In genomic region chr15:91373203-91373584, GRCm38 (mm10) we compare ENCODE assay signal across 8 mouse cellular contexts.
DNase-seq lines count a peak whose midpoint lies in the region; ATAC-seq lines count a peak whose summit lies in the region.

No protein-coding gene starts in this region.

- WGBS in lung, embryonic 16.5 days = 40% methylated on average over 7 of the region's 7 CpGs
- 43% methylated on average over 7 of the region's 7 CpGs for WGBS in stomach, embryonic 15.5 days

- no peak overlapping the region for H3K4me2 ChIP-seq in lung, embryonic 16.5 days (ENCODE audit: low read depth, low read length)
- H3K4me2 ChIP-seq in stomach, embryonic 15.5 days = no peak overlapping the region

- H3K4me3 ChIP-seq in lung, embryonic 16.5 days (ENCODE audit: low read length) = no peak overlapping the region
- no peak overlapping the region for H3K4me3 ChIP-seq in stomach, embryonic 15.5 days (replicated peaks)

- no peak overlapping the region for H3K9ac ChIP-seq in lung, embryonic 16.5 days (ENCODE audit: low read length)
- no peak overlapping the region for H3K9ac ChIP-seq in stomach, embryonic 15.5 days

- no peaks in the 10 kb centered on the region for H3K9me3 ChIP-seq in lung, embryonic 16.5 days (ENCODE audit: control insufficient read depth, low read length)
- H3K9me3 ChIP-seq in stomach, embryonic 15.5 days = no peaks in the 10 kb centered on the region

- peaks cover 8% of the 10 kb centered on the region; the same call in 1 of the 2 replicates for H3K4me1 ChIP-seq in lung, embryonic 16.5 days (replicated peaks; ENCODE audit: control insufficient read depth, insufficient read depth, low read length)
- peaks cover 6% of the 10 kb centered on the region for H3K4me1 ChIP-seq in stomach, embryonic 15.5 days

- H3K36me3 ChIP-seq in lung, embryonic 16.5 days (ENCODE audit: control insufficient read depth, insufficient read depth, low read length) = no peaks in the 10 kb centered on the region
- H3K36me3 ChIP-seq in stomach, embryonic 15.5 days = no peaks in the 10 kb centered on the region

- no peak overlapping the region for H3K27ac ChIP-seq in lung, embryonic 16.5 days (ENCODE audit: low read length)
- H3K27ac ChIP-seq in stomach, embryonic 15.5 days = peak overlapping the region; percentile 26; the same call in 1 of the 2 replicates

- peak; percentile 18 for DNase-seq in adrenal gland, postnatal 10 days
- DNase-seq in adrenal gland, adult 2 months = no peak
- peak; percentile 48 for DNase-seq in Muller cell, postnatal 12 days (ENCODE audit: inconsistent ontology term)
- peak; percentile 41 to 76 for DNase-seq in frontal cortex, adult 2 months (ENCODE audit: extremely low spot score in 1 of 2, low spot score in 1 of 2)
- peak; percentile 42 for DNase-seq in kidney, postnatal 14 days
- DNase-seq in natural killer cell, adult 2 months (ENCODE audit: low spot score in 2 of 2) = no peak

- peak; percentile 86 for ATAC-seq in lung, embryonic 16.5 days (ENCODE audit: low read depth)
- ATAC-seq in stomach, embryonic 15.5 days (ENCODE audit: insufficient read depth, low FRiP score, low read depth) = no peak

- no peaks in the 10 kb centered on the region for H3K27me3 ChIP-seq in lung, embryonic 16.5 days (ENCODE audit: control insufficient read depth, insufficient read depth, low read depth, low read length)
- no peaks in the 10 kb centered on the region for H3K27me3 ChIP-seq in stomach, embryonic 15.5 days (replicated peaks)

Comparison
In these comparisons a context has a peak if more than half of its experiments do, and no peak if none do; other contexts are left out.
1. DNase-seq: peak in adrenal gland, postnatal 10 days (single experiment), Muller cell, postnatal 12 days (single experiment), frontal cortex, adult 2 months (2 of 2) and kidney, postnatal 14 days (single experiment); none in adrenal gland, adult 2 months (single experiment) and natural killer cell, adult 2 months (0 of 2).